Mouse (Mus musculus) NIH3T3 (cell line): ENCODE data around the gene Slc6a16.

Source experiments
- DNase-seq: peaks from one replicate; pipeline ENCODE4 v3.0.0-alpha.2; 2012; ENCODE audit warnings: low read depth

The Slc6a16 gene

GRCm38 (mm10) chr7:45312686-45313453 is 72.0 kb downstream of the Slc6a16 start:
- DNase-seq: peak; percentile 71

- peak; percentile 57 for DNase-seq
Measured at GRCm38 (mm10) chr7:45313495-45313894, 72.6 kb downstream of the Slc6a16 start.

- peak; percentile 36 for DNase-seq
Measured at GRCm38 (mm10) chr7:45315182-45315701, 74.4 kb downstream of the Slc6a16 start.

GRCm38 (mm10) chr7:45316536-45316935 is 75.7 kb downstream of the Slc6a16 start:
- no peak for DNase-seq

- no peak for DNase-seq
Measured at GRCm38 (mm10) chr7:45322245-45322644, 81.4 kb downstream of the Slc6a16 start.
